Mouse (Mus musculus) kidney, adult 11 months (tissue): ENCODE results near the gene Msi2.

Source experiments
- DNase-seq: peaks from one replicate; pipeline ENCODE4 v3.0.0; 2022

Msi2 gene

GRCm38 (mm10) chr11:88351722-88352473 lies 366.4 kb downstream of the Msi2 start:
- DNase-seq = no peak

- DNase-seq = no peak
Observed at GRCm38 (mm10) chr11:88348690-88349089, 369.6 kb downstream of the Msi2 start.

DNA sequence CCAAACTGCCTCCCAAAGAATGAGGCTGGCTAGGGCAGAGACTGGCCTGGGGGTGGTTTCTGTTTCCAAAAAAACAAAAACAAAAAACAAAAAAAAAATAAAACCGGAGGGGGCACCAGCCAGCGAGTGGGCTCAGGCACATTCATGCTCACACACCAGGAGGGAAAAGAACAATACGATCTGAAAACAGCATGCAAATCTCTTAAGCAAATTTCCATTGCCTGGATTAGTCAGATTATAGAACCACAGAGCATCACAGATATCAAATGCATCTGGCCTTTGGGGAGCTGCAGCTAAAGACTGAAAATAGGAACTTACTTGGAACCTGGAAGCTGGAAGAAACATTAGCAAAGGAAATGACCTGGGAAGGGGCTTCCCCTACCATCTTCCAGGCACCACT lies 370.3 kb downstream of the Msi2 start:
- no peak for DNase-seq

GRCm38 (mm10) chr11:88346066-88346465 lies 372.2 kb downstream of the Msi2 start:
- no peak for DNase-seq

GRCm38 (mm10) chr11:88337926-88338325 lies 380.4 kb downstream of the Msi2 start:
- DNase-seq = no peak

DNA sequence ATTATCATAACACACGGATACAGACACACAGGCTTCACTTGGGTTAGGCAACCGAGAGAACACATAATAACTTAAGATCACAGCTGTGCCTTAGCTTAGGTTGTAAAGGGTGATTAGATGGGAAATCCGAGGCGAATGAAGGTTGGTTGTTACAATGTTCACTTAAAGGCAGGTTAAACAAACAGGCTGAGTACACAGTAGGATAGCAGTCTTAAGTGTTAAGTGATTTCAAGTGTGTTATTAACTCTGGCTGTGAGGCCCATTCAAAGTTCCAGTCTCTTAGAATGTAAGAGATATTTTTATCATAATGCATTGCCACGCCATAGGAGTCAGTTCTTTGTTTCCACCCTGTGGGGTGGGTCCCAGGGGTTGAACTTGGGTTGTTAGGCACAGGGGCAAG lies 383.4 kb downstream of the Msi2 start:
- DNase-seq = no peak

- no peak for DNase-seq
Observed at GRCm38 (mm10) chr11:88332309-88332934, 385.9 kb downstream of the Msi2 start.

GRCm38 (mm10) chr11:88331722-88332121 lies 386.6 kb downstream of the Msi2 start:
- DNase-seq = no peak

DNA sequence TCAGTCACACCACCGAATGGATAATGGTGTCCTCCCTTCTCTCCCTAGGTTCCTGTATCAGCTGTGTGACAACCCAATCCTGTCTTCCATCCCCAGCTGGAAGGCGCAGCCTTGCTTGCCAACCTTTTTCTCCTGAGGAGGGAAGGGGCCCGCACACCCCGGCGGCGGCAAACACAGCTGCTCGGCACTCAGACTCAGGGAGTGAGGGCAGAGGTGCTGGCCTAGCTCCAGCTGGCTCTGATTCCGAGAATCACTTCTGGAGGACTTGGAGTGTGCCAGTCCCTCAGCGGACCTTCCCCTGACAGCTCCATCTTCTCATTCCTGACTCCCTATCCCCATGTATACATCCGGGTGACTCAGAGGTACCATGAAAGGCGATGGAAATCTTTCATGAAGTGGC lies 387.5 kb downstream of the Msi2 start:
- DNase-seq = peak; percentile 49

- no peak for DNase-seq
Observed at GRCm38 (mm10) chr11:88328813-88329595, 389.3 kb downstream of the Msi2 start.

DNA sequence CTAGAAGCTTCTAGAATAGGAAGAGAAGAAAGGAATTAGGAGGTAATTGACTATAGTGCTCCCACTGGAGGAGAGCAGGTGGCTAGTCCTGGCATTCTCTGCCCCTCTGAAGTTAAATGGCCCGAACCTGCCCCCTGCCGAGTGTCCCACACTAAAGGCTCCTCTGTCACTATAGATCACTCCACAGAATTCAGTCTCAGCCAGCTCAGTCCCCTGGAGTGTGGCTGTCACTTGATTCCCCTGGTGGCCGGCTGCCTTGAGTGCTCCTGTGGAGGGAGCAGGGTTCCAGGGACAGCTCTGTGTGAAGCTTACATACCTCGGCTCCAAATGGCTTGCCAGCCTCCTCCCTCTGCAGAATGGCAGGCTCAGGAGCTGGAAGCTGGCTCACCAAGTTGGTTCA lies 391.3 kb downstream of the Msi2 start:
- no peak for DNase-seq

- DNase-seq = no peak
Observed at GRCm38 (mm10) chr11:88318850-88319249, 399.5 kb downstream of the Msi2 start.

- DNase-seq = no peak
Observed at GRCm38 (mm10) chr11:88315393-88315792, 402.9 kb downstream of the Msi2 start.

DNA sequence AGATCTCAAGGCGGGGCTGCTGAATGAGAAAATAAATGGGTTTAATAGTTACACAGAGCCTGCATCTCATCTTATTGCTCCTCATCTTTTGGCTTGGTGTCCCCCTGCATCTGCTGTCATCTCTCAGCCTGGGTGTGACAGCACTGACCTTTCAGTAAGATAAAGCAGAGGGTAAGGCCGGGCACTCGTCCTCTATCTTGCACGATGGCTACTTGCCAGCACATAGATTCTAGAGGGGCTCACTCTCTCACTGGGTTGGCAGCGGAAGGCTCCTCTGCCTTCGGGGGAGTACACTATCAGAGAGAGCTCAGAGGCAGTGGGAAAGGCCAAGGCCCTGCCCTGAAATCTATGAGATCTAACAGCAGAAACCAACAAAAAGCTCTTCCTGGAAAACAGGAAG lies 403.8 kb downstream of the Msi2 start:
- no peak for DNase-seq

DNA sequence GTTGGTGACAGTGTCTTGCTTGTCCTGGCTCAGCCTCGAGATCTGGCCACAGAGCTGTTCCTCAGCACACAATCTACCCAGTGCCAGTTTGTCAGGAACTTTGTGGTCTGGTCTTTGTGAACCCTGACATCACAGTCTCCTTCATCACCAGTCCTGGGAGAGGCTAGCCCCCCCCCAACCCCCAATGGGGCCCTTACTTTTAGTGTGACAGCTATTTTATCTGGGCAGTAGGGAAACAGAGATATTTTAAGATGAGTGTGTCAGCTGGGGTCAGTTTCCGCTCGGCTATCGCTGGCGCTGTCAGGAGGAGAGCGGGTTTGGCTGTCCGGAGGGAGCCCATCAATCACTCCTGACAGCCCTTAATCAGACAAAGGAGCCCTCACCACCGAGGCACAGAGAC lies 404.8 kb downstream of the Msi2 start:
- peak; percentile 18 for DNase-seq

- DNase-seq = no peak
Observed at GRCm38 (mm10) chr11:88311606-88312005, 406.7 kb downstream of the Msi2 start.

GRCm38 (mm10) chr11:88310773-88311172 lies 407.5 kb downstream of the Msi2 start:
- no peak for DNase-seq

DNA sequence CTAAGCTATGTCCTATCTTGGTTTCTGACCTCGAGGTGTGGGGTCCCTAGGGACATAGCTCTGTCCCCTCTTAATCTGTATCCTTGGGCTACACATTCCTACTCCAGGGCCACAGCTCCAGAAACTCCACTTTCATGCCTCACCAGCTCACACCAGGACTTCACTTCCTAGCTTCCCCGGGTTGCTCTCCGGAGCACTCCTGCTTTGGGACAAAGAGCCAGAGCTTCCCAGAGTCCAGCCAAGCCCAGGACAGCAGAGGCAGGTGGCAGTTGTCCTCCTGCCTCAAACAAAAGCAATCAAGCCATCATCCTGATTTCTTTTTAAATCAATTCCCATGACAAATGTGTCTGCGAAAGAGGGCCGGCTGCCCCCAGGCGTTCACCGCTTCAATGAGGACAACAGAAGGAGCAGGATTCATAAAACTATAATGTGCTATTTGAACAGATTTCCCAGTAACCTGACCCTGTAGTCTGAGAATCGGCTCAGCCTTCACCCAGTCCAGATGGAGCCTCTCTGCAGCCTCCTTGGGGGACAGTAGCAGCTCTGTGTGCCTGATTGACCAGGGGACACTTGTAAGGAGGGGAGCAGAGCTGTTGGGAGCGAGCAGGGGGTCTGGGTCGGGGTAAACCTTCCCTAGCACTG lies 409.1 kb downstream of the Msi2 start:
- DNase-seq = no peak

GRCm38 (mm10) chr11:88307616-88308543 lies 410.4 kb downstream of the Msi2 start:
- peak; percentile 10 for DNase-seq

- no peak for DNase-seq
Observed at GRCm38 (mm10) chr11:88305759-88306158, 412.6 kb downstream of the Msi2 start.

- peak; percentile 35 for DNase-seq
Observed at GRCm38 (mm10) chr11:88301619-88302018, 416.7 kb downstream of the Msi2 start.

DNA sequence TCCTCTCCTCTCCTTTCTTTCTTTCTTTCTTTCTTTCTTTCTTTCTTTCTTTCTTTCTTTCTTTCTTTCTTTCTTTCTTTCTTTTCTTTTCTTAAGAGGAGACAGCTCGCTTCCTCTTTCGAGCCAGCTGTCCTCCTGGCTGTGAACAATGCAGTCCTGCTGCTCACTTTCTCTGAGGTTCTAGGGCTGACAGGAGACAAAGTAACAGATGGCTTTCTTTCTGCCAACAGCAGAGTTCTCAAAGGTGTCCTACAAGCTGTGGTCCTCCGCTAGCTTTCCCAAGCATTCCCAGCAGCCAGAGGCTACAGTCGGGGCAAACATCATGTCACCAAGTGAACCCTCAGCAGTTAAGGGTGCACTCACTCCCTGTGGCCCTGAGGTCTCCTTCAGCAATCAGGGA lies 419.0 kb downstream of the Msi2 start:
- DNase-seq = no peak
